Mouse (Mus musculus) E14TG2a.4 (cell line): ENCODE data around the gene Cdc42bpb.

Source experiments
- CTCF ChIP-seq: conservative IDR thresholded peaks from 2 replicates; pipeline ENCODE4 v1.5.1; 2014; ENCODE audit warnings: low read length
- NANOG ChIP-seq: IDR thresholded peaks from 2 replicates; pipeline ENCODE4 v1.6.1; 2014; ENCODE audit warnings: borderline replicate concordance, low read length, mixed read lengths
- POU5F1 ChIP-seq: IDR thresholded peaks from 2 replicates; pipeline ENCODE4 v1.6.1; 2014; ENCODE audit warnings: low read length, borderline replicate concordance

DNA sequence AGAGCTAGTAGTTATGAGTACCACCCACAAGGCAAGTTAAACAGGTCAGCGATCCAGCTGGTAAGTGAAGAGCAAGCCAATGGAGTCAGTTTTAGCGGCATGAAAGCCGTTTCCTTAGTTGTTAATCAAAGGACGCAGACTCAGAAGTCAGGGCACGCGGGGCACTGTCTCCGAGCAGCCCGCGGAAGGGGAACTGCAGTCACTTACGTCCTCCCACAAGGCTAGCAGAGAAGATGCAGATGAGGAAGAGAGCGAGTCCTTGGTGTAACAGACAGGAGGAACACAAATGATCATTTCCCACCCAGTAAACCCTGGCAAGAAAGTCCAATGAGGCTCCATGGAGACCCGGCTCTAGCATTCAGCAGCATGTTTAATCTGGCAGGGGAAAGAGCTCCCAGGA, 68.3 kb downstream of the Cdc42bpb start:
- TF ChIP-seq CTCF (no peak), NANOG (no peak), POU5F1 (no peak)
